Mouse (Mus musculus) embryonic facial prominence, embryonic 11.5 days (tissue): ENCODE measurements around the gene A230050P20Rik. TPM values are rescaled to one million over a fixed set of nuclear protein-coding genes. Genes with fewer than 3 reads are reported as not detected.

Experiments used
- ATAC-seq: fragments of 200-750 bp; cut with Nextera tagmentation; replicated peaks from 2 replicates; pipeline ENCODE4 v1.8.0; 2017; ENCODE audit warnings: low read depth; ENCODE audit not compliant: insufficient number of reproducible peaks, low FRiP score, low TSS enrichment
- DNase-seq: peaks from one replicate; pipeline ENCODE4 v3.0.0-alpha.2; 2015; ENCODE audit warnings: low spot score
- H3K27ac ChIP-seq: fragments of 300-500 bp; sonication (generic); replicated peaks from 2 replicates; pipeline ENCODE4 v1.5.1; 2014; ENCODE audit warnings: mild to moderate bottlenecking, low read depth, low read length, control low read depth
- H3K27me3 ChIP-seq: fragments of 300-500 bp; sonication (generic); 2 replicates; pipeline ENCODE4 v1.6.1; 2014; ENCODE audit warnings: mild to moderate bottlenecking, low read length, moderate library complexity, mixed read lengths; ENCODE audit not compliant: control insufficient read depth, insufficient read depth
- H3K36me3 ChIP-seq: fragments of 300-500 bp; sonication (generic); replicated peaks from 2 replicates; pipeline ENCODE4 v1.6.1; 2014; ENCODE audit warnings: low read depth, mild to moderate bottlenecking, low read length, moderate library complexity, mixed read lengths; ENCODE audit not compliant: control insufficient read depth, insufficient read depth
- H3K4me1 ChIP-seq: fragments of 300-500 bp; sonication (generic); 2 replicates; pipeline ENCODE4 v1.6.1; 2014; ENCODE audit warnings: low read length, mixed read lengths; ENCODE audit not compliant: control insufficient read depth, insufficient read depth
- H3K4me2 ChIP-seq: fragments of 300-500 bp; sonication (generic); 2 replicates; pipeline ENCODE4 v1.6.1; 2014; ENCODE audit warnings: low read depth, mild to moderate bottlenecking, control low read depth, low read length, moderate library complexity
- H3K4me3 ChIP-seq: fragments of 300-500 bp; sonication (generic); 2 replicates; pipeline ENCODE4 v1.5.1; 2014; ENCODE audit warnings: low read depth, low read length, control low read depth
- H3K9ac ChIP-seq: fragments of 300-500 bp; sonication (generic); replicated peaks from 2 replicates; pipeline ENCODE4 v1.6.1; 2014; ENCODE audit warnings: mild to moderate bottlenecking, control low read depth, low read length
- H3K9me3 ChIP-seq: fragments of 300-500 bp; sonication (generic); replicated peaks from 2 replicates; pipeline ENCODE4 v1.6.1; 2016; ENCODE audit warnings: mild to moderate bottlenecking, low read length, inconsistent platforms, mixed read lengths; ENCODE audit not compliant: control insufficient read depth
- WGBS: fragments of 180-500 bp; shearing (Covaris S2); extraction: QIAGEN DNeasy Blood & Tissue Kit; methylation state at CpG from one replicate; pipeline ENCODE4 v1.1.7; 2014; 5-methylcytosine and 5-hydroxymethylcytosine counted together
- polyA plus RNA-seq: library from polyadenylated mRNA; unstranded; fragments of >200 nt; fragmentation: Nextera tagmentation; extraction: Ambion mirVana; gene quantifications from 2 replicates; pipeline ENCODE4 v1.2.1, GENCODE M21; 2014

The A230050P20Rik gene
- polyA plus RNA-seq, 1 experiment from 2014 or later, result 1.1 TPM

DNA sequence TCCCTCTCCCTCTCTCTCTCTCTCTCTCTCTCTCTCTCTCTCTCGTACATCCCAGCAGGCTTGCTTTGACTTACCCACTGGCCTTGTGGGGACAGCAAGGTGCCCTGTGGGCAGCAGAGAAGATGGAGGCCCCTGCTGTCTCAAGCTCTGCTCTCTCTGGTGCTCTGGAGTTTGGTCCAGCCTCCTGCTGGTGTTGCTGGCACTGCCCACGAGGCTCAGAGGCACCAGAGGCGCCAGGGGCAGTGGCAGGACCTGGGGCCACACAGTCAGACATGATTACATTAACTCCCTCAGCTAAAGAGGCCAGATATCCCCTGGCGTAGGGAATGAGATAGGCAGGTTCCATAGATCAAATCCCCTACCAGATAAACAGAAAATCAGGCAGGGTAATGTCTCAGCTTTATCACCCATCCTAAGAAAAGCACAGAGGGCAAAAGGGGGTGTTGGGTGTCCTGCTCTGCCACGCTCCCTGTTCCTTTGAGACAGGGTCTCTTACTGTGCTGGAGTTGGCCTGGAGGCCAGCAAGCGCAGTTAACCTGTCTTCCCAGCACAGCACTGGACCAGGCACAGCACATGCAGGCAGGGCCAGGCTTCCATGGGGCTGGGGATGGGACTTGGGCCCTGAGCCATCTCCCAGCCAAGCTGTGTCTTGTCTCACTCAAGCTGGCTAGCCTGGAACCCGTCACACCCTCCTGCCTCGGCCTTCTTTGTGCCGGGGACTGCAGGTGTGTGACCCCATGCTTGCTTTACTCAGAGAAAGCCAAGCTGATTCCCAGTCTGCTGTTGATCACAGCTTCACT is 8.1 kb downstream of the A230050P20Rik start:
- no peak for DNase-seq
- Histone ChIP-seq H3K9ac (no peak overlapping the region), H3K4me1 (no peaks in the 10 kb centered on the region), H3K4me2 (no peak overlapping the region), H3K4me3 (no peak overlapping the region), H3K27ac (no peak overlapping the region), H3K9me3 (no peaks in the 10 kb centered on the region), H3K27me3 (no peaks in the 10 kb centered on the region), H3K36me3 (no peaks in the 10 kb centered on the region)
- no peak for ATAC-seq
- WGBS, result 71% methylated on average over 8 of the region's 9 CpGs

DNA sequence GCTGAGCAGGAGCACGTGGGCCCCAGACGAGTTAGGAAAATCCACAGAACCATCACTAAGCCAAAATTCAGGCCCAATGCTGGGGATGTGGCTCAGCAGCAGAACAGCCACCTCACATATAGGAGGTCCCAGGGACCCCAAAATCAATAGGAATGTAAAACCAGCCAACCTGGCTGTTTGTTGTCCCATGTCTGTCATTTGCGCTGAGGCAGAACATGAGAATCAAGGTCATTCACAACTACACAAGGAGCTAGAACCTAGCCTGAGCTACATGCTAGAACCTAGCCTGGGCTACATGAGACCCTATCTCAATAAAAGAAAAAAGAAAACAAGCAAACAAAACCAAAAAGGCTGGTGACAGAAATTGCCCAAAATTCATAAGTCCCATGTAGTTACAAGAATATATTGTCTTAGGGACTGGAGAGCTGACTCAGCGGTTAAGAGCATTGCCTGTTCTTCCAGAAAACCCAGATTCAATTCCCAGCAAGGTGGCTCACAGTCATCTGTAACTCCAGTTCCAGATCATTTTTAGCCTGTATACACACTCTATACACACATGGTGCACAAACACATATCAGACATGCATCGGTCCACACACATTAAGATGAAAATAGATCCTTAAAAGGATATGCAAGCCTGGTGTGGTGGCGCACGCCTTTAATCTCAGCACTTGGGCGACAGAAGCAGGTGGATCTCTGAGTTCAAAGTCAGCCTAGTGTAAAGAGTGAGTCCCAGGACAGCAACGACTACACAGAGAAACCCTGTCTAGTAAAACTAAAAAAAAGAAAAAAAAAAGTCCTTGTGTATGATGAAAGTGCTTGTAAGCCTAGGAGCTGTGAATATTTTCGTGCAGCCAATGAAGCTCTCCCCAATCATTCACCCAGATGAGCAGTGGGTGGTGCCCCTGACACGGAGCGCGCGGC is 8.9 kb downstream of the A230050P20Rik start:
- H3K4me2 ChIP-seq, result peak overlapping the region; percentile 40
- H3K9ac ChIP-seq, result peak overlapping the region; percentile 32; the same call in 1 of the 2 replicates
- H3K27me3 ChIP-seq, result no peaks in the 10 kb centered on the region
- peak overlapping the region; percentile 38 for H3K4me3 ChIP-seq
- H3K27ac ChIP-seq, result no peak overlapping the region
- DNase-seq (no peak), ATAC-seq (0 out of 2 replicates have a peak, but pooled peaks have one; percentile 2)
- H3K4me1 ChIP-seq, result no peaks in the 10 kb centered on the region
- H3K36me3 ChIP-seq, result no peaks in the 10 kb centered on the region
- WGBS, result 34% methylated on average over 14 of the region's 14 CpGs
- H3K9me3 ChIP-seq, result no peaks in the 10 kb centered on the region

DNA sequence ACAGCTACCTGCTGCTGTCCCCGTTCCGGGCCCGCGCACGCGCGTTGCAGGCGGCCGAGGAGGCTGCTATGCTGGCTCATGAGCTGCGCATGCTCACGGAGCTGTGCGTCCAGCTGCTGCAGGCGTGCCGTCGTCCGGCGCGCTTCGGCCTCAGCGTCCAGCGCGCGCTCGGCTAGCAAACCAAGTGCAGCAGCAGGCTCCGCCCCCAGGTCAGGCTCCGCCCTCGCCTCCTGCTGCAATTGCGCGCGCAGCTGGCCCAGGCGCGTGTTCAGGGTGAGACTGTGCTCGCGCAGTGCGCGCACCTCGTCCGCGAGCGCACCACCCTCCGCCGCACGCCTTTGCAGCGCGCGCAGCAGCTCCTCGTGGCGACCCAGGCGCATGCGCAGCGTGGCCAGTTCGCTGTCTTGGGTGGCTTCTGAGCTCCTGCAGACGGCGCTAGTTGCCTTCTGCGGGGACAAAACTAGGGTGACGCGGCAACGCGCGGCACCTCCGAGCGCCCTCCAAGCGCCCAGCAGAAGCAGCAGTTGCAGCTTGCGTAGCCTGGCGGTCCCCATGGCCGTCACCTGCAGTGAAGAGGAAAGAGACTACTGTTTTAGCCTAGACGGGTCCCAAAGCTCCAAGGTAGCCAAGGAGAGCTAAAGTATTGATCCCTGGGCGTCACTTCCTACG is 9.7 kb downstream of the A230050P20Rik start:
- no peaks in the 10 kb centered on the region for H3K27me3 ChIP-seq
- peak overlapping the region; percentile 38 for H3K4me3 ChIP-seq
- H3K27ac ChIP-seq, result peak overlapping the region; percentile 70
- H3K9me3 ChIP-seq, result no peaks in the 10 kb centered on the region
- peak overlapping the region; percentile 66 for H3K4me2 ChIP-seq
- under 1% methylated on average over 68 of the region's 69 CpGs for WGBS
- no peaks in the 10 kb centered on the region for H3K4me1 ChIP-seq
- peak overlapping the region; percentile 72 for H3K9ac ChIP-seq
- DNase-seq, result peak; percentile 99
- ATAC-seq, result peak; percentile 95
- H3K36me3 ChIP-seq, result no peaks in the 10 kb centered on the region

DNA sequence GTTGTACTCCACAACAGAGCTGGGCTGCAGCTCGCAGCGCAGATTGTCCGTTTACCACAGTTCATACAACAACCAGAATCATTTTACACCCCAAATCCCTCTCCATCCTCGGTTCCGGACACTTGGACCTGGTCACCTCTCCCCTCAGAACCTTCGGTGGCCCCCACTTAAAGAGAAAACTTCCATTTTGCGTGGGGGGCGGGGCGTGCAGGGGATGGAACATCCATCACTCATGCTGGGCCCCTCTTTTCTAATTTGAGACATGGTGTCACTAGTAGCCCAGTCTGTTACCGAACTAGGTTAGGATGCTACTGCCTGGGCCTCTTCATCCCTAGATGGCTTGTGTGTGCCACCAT is 10.2 kb downstream of the A230050P20Rik start:
- H3K27me3 ChIP-seq, result no peaks in the 10 kb centered on the region
- H3K9ac ChIP-seq, result peak overlapping the region; percentile 72
- ATAC-seq, result peak; percentile 27; the same call in 1 of the 2 replicates
- H3K4me1 ChIP-seq, result no peaks in the 10 kb centered on the region
- no peaks in the 10 kb centered on the region for H3K9me3 ChIP-seq
- H3K4me3 ChIP-seq, result peak overlapping the region; percentile 38
- no peaks in the 10 kb centered on the region for H3K36me3 ChIP-seq
- WGBS, result 13% methylated on average over 10 of the region's 10 CpGs
- no peak for DNase-seq
- peak overlapping the region; percentile 70 for H3K27ac ChIP-seq
- peak overlapping the region; percentile 66 for H3K4me2 ChIP-seq

DNA sequence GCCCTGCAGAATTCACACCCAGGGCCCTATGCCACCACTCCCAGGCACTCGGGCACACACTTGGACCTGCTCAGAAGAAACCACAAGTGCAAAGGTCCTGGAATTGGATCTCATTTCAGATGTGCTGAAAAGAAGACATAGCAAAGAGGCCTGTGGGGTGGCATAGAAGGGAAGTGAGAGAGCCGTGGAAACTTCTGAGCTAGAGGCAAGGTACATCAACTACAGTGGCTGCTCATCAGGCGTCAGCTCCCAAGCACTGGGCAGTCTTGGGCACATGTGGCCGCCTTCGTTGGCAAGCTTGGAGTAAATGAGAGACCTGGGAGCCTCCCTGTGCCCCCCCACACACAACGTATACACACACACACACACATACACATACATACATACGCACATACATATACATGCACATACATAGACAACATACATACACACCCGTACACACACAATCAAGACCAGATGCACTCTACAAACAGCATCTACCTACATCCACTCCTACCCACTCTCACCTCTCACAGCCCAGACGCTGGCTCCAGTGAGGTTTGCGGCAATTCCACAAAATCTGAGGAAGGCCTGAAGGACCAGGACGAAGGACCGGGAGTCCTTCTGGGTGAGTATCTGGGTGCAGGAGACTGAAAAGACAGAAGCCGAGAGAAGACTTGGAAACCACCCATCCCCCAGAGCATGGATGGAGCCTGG is 10.8 kb downstream of the A230050P20Rik start, which contains the start of gene Angptl6:
Angptl6 (minus strand) TSS at position 631 of the 696 bp plus-strand sequence.
- ATAC-seq (no peak), DNase-seq (no peak)
- Histone ChIP-seq H3K9ac (peak within 1 kb of the TSS; percentile 72), H3K27me3 (no peaks in the 10 kb centered on the region), H3K4me2 (peak within 1 kb of the TSS; percentile 66), H3K36me3 (no peaks in the 10 kb centered on the region), H3K4me1 (no peaks in the 10 kb centered on the region), H3K27ac (peak within 1 kb of the TSS; percentile 70), H3K4me3 (peak within 1 kb of the TSS; percentile 38), H3K9me3 (no peaks in the 10 kb centered on the region)
- WGBS, result 94% methylated on average over 13 of the region's 13 CpGs

DNA sequence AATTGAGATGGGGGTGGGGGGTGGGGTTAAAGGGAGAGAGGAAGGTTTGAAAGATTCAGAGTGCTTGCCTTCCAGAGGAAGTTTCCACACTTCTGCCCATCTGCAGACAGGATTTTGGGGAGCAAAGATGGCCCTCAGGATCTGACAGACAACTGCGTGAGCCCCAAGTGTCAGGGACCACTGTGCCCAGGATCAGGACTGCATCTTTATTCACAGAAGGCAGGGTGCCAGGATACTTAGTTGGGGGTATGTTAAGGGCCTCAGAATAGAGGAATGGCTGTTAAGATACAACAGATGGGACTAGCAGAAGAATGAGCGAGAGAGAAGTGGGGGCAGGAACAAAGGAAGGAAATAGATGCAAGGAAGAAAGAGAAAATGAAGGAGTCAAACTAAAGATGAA is 18.1 kb downstream of the A230050P20Rik start:
- H3K4me2 ChIP-seq, result no peak overlapping the region
- ATAC-seq (no peak), DNase-seq (no peak)
- H3K9ac ChIP-seq, result no peak overlapping the region
- no peaks in the 10 kb centered on the region for H3K4me1 ChIP-seq
- H3K36me3 ChIP-seq, result peaks cover 7% of the 10 kb centered on the region
- no peak overlapping the region for H3K27ac ChIP-seq
- no peaks in the 10 kb centered on the region for H3K27me3 ChIP-seq
- H3K4me3 ChIP-seq, result no peak overlapping the region
- WGBS, result 98% methylated on average over 2 of the region's 2 CpGs
- H3K9me3 ChIP-seq, result no peaks in the 10 kb centered on the region

DNA sequence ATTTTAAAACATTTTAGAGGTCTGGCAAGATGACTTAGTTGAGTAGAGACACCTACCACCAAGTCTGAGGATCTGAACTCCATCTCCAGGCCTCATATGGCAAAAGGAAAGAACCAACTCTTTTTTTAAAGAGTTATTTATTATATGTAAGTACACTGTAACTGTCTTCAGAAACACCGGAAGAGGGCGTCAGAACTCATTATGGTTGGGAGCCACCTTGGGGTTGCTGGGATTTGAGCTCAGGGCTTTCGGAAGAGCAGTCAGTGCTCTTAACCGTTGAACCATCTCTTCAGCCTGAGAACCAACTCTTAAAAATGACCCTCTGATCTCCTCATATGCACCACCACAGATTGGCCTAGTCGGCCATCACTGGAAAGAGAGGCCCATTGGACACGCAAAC is 18.7 kb downstream of the A230050P20Rik start:
- peaks cover 7% of the 10 kb centered on the region for H3K36me3 ChIP-seq
- H3K4me2 ChIP-seq, result no peak overlapping the region; the same call in 1 of the 2 replicates
- no peak for DNase-seq
- H3K9ac ChIP-seq, result no peak overlapping the region
- no peak for ATAC-seq
- H3K27ac ChIP-seq, result no peak overlapping the region
- H3K27me3 ChIP-seq, result no peaks in the 10 kb centered on the region
- WGBS, result 84% methylated on average over 6 of the region's 6 CpGs
- no peaks in the 10 kb centered on the region for H3K9me3 ChIP-seq
- no peaks in the 10 kb centered on the region for H3K4me1 ChIP-seq
- no peak overlapping the region for H3K4me3 ChIP-seq
